Mouse (Mus musculus) brain, embryonic 14.5 days (tissue): Measurements from ENCODE around the gene Tomm6.

ENCODE experiments used
- CTCF ChIP-seq: fragments of 200-500 bp; IDR thresholded peaks from 2 replicates; pipeline ENCODE4 v1.5.1; 2012; ENCODE audit warnings: inconsistent platforms, mild to moderate bottlenecking, moderate library complexity, borderline replicate concordance; ENCODE audit not compliant: insufficient read depth, insufficient read length; ENCODE audit errors: extremely low read depth
- POLR2A ChIP-seq: fragments of 200-500 bp; IDR thresholded peaks from 2 replicates; pipeline ENCODE4 v1.6.1; 2012; ENCODE audit warnings: mild to moderate bottlenecking, inconsistent platforms, borderline replicate concordance; ENCODE audit not compliant: poor library complexity, insufficient read depth, insufficient read length, severe bottlenecking; ENCODE audit errors: extremely low read depth

DNA sequence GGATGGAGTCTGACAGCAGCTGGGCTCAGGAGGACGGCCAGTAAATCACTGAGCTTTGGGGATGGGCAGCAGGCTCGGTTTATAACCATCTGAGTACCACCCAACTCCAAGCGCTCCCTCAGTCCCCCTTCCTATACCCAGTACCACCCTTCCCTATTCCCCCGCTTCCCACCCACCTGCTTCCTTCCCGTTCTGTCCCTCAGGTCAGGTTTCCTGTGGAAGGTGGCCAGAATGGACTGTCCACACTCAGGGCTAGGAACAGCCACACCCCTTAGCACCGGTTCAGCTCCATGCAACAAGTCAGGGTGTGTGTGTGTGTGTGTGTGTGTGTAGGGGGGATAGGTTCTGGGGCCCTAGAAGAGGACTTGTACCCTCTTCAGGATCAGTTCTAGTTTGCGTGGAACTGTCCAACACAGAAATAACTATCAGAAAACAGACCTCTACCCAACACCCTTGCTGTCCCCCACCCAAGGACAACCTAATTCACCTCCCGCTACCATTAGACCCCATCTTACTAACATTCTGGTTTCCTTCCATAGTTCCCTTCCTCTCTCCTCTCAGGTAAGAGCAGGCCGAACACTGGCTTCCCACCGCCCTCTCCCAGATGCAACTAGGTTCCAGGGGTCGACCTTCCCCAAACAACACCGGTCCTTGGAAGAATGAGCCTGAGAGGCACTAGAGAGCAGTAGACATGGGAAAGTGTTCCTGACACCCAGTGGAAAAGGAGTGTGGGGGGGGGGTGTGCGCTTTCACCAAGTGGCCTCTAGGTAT is 5.7 kb upstream of the Tomm6 start:
- TF ChIP-seq POLR2A: no peak
- no peak for TF ChIP-seq CTCF
